Mouse (Mus musculus): ENCODE results near the gene Myom3. TPM values are rescaled to one million over a fixed set of nuclear protein-coding genes. Genes with fewer than 3 reads are reported as not detected.

The Myom3 gene
- total RNA-seq, 2 experiments from 2014 or later, result not detected

DNA sequence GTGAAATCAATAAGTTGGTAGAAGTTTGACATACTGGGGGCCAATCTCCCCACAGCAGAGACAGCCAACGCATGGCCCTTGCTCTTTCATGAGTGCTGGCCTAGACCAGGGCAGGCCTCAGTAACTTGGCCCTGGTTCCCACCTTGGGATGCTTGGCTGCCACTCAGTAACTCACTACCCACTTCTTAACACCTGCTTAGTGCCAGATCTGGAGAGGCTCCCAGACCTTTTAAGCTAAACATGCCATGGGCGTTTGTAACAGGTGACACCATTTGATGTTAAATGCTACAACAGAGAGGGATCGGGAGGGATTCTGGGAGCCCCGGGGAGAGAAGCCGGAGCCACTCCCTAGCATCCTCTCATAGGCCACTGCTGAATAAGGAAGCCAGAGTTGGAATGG lies 33.3 kb downstream of the Myom3 start:
- ATAC-seq (replicated peaks; ENCODE audit: low FRiP score, poor library complexity, severe bottlenecking), result no peak

DNA sequence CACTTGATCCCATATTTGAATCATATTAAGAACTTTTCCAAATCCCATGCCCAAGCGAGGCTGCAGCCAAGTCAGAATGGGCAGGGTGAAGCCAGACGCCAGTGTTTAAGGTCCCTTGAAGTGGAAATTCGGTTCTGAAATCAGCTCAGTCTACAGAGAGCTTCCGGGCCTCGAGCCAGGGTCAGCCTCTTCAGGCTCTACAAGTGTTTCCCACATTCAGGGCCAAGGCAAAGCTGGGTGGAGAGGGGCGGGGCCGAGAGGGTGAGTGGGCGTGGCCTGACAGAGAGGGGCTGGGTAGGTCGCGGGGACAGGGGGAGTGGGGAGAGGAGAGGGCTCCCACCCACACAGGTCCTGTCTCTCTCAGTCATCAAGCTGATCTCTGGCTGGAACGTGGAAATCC lies 38.4 kb downstream of the Myom3 start:
- no peak for ATAC-seq (replicated peaks; ENCODE audit: low FRiP score, poor library complexity, severe bottlenecking)

DNA sequence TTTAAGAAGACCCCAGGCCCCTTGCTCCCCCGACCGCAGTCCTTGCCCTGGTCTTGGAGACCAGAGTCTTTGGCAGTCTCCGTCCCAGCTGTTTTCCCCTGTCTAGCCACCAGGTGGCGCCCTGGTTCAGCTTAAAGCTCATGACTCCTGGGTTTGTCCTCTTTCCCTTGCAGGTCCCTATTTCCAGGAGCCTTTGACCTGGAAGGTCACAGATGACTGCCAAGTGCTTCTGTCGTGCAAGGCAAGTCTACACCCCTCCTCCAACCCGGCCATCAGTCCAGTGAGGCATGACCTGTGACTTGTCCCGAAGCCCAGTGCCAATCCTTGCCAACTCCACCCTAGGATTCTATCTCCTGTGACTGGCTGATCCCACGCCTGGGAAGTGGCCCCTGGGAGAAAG lies 42.0 kb downstream of the Myom3 start:
- ATAC-seq (replicated peaks; ENCODE audit: low FRiP score, poor library complexity, severe bottlenecking), result peak; percentile 79

DNA sequence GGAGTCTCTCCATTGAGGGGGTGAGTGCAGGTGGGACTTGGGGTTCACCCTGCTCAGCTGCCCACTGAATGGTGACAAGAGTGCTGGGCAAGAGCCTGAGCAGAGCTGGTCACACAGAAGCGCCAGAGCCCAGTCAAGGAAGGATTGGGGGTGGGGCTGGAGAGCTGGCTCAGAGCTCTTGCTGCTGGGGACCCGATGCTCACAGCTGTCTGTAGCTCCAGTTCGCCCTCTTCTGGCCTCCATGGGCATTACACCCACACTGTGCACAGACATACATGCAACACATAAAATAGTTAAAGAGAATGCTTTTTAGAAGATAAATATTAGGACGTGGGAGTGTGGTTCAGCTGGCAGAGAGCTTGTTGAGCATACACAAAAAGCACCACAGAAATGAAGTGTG lies 43.8 kb downstream of the Myom3 start:
- peak; percentile 47; the same call in 1 of the 2 replicates for ATAC-seq (replicated peaks; ENCODE audit: low FRiP score, poor library complexity, severe bottlenecking)

DNA sequence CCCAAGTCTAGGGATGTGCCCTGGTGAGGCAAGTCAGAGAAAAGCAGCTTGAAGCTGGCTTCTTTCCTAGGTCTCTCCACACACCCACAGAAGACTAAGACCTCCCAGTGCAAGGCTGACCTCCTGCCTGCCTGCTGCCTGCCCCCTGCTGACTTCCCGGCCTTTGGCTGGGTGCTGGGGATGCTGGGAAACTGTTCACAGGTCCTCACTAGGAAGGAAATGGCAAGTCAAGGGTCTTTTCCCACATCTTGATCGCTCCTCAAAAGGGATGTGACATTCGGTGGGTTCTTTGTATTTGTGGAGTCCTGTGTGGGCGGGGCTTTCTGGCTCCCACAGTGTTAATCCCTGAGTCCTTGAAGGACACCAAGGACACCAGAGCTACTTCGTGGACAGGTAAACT lies 44.7 kb downstream of the Myom3 start:
- no peak for ATAC-seq (replicated peaks; ENCODE audit: low FRiP score, poor library complexity, severe bottlenecking)

DNA sequence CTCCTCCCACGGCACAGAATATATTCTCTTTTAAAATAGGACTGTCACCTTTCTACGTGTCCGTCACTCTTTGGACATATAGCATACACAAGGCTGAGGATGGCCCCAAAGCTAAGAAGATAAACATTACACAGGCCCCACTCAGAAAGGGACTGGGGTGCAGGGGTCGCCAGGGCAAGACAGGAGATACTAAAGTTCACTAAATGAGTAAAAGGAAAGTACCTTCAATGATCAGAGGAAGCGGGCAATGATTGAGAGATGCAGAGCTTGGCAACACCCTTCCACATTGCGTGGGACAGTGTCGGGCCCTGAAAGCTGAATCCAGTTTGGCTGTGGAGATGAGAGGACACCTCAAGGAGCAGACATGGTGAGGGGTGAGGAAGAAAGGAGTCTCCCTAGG lies 55.4 kb downstream of the Myom3 start:
- ATAC-seq (replicated peaks; ENCODE audit: low FRiP score, poor library complexity, severe bottlenecking), result no peak

DNA sequence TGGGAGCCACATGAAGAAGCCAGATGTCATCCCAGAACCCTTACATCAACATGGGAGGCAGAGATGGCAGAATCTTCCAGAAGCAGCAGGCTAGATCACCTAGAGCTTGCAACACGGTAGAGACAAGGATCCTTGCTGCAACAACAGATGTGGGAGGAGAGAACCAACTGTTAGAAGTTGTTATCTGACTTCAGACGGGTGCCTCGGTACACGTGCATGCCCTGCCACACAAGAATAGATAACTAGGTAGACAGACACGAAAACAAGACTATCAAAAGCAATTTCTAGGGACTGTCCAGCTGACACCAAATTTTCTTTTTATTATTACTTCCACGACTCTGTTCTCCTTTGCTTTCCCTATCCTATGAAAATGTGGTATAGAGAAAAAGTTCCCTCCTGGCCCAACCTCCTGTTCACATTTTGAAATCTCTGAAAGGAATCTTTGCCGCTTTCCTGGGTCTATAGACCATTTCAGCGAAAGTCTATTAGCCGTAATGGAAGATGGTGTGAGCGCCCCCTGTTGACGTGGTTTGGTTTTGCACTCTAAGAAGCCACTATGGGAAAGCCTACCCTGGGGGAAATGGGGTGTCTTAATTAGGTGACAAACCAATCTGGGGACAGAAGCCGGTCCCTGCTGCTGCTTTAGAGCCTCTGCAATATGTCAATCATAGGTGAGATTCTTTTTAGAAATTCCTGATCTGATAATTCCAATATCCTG lies 57.5 kb downstream of the Myom3 start:
- peak; percentile 76 for ATAC-seq (replicated peaks; ENCODE audit: low FRiP score, poor library complexity, severe bottlenecking)

DNA sequence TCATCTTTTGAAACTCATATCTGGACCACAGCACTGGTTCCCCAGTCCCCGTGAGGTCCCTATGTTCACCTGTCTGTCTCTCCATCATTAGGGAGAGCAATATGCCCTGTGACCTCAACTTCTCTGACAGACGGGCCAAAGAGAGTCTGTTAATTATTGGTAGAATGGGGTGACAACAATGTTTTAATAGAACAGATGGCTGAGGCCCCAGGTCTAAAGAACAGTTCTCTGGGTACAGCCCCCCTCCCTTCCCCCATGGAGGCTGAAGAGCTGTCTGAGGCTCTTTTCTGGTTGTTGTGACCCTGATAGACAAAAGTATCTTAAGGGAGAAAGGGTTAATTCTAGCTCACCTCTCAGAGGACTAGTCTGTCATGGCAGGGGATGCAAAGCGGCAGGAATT lies 58.9 kb downstream of the Myom3 start:
- ATAC-seq (replicated peaks; ENCODE audit: low FRiP score, poor library complexity, severe bottlenecking), result no peak

DNA sequence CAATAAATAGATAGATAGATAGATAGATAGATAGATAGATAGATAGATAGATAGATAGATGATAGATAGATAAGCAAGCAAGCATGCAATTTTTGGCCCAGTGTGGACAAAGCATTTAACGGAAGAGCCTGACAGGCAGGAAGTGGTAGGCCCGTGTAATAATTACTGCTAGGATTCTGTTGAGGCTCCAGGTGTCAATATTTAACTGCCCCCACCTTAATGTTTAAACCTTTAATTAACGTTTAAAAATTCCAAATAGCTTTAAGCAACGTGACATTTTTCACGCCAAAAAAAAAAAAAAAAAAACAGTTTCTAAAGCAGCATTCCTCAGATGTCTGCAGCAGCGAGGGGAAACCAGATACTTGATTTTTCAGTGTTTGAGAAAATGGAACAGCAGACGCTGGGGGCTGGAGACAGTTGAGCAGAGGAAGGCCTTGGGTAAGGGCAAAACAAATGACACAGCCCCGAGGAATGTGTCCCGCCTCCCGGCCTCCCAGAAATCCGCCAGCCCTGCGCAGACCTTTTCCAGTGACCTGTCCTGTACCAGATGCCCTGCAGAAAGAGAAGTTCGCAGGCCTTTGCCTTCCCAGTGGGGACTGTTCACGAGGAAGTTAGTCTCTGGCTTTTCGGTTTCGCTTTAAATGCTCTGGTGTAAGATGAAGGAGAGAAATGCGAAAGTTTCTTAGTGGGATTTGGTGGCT lies 60.5 kb downstream of the Myom3 start:
- ATAC-seq (replicated peaks; ENCODE audit: low FRiP score, poor library complexity, severe bottlenecking), result no peak

DNA sequence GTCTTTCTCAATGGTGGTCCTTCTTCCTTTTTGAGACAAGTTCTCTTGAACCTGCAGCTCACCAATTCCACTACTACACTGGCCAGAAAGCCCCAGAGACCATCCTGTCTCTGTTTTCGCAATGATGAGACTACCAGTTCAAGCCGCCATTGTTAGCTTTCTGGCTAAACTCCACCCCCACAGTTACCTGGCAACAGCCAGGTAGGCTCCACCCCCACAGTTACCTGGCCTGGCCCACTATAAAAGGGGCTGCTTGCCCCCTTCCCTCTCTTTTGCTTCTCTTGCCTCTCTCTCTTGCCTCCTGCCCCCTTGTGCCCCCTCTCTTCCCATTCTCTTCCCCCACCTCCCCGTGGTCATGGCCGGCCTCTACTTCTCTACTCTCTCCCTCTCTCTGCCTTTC lies 62.3 kb downstream of the Myom3 start:
- no peak for ATAC-seq (replicated peaks; ENCODE audit: low FRiP score, poor library complexity, severe bottlenecking)

DNA sequence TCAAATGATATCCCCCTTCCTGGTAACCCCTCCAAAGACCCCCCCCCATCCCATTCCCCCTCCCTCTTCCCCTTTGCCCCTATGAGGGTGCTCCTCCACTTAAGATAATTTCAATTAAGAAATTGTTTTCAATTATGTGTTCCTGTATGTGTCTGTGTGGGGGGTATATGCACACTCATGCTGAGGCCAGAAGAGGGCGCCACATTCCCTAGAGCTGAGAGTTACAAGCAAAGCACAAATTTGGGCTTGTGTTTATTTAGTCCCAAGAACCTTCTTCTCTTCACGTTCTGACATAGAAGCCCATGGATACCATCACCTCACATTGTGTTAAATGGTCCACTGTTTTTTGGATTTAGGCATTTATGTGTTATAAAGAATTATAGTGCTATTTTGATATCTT lies 63.8 kb downstream of the Myom3 start:
- ATAC-seq (replicated peaks; ENCODE audit: low FRiP score, poor library complexity, severe bottlenecking), result peak; percentile 70

DNA sequence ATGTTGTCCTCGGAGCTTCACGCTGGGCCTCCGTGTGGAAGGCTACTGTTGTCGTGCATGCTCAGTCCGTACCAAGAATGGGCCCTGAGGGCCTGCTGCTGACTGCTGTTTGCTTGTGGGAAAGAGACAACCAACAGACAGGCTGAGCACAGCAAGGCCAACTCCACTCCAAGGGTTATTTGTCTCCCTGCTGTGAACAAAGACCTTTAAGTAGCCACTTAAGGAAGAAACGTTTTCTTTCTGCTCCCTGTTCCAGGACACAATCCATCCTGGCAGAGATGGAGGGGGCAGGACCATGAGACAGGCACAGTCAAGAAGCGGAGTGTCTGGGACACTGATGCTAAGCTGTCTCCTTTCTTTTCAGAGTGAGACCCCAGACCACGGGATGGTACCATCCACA lies 64.7 kb downstream of the Myom3 start:
- ATAC-seq (replicated peaks; ENCODE audit: low FRiP score, poor library complexity, severe bottlenecking), result no peak

DNA sequence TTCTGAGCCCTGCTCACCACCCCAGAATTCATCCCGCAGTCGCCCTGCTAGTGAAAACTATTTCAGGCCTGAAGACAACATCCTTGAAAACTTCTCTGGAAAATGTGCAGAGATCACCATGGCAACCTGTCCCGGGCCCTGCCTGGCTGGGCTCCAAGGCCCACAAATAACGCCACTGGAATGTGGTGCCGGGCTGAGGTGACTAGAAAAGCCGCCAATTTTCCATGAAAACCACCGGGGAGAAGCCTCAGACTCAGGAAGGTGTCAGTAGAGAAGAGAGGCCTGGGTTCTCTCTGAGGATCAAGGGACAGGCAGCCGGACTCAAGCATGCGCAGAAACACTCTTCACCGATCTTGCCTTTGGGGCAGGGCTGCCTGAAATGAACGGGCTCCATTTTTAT lies 69.0 kb downstream of the Myom3 start:
- ATAC-seq (replicated peaks; ENCODE audit: low FRiP score, poor library complexity, severe bottlenecking), result no peak

DNA sequence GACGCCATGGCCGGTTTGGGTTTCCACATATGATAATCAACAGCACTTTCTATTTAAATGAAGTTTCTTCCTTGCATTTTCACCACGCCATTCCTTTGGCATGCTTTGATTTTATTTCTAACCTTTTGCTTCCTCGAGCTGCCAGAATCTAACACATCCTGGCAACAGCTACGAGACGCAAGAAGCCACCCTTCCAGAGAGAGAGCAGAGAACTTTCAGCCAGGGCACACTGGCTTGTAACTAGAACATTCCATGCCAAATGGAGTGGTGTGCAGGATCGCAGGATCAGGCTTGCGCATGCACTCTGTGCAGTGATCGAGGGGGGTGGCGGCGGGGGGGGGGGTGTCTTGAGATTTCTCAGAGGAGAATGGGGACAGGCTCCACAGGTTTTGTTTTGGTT lies 72.6 kb downstream of the Myom3 start:
- no peak for ATAC-seq (replicated peaks; ENCODE audit: low FRiP score, poor library complexity, severe bottlenecking)

DNA sequence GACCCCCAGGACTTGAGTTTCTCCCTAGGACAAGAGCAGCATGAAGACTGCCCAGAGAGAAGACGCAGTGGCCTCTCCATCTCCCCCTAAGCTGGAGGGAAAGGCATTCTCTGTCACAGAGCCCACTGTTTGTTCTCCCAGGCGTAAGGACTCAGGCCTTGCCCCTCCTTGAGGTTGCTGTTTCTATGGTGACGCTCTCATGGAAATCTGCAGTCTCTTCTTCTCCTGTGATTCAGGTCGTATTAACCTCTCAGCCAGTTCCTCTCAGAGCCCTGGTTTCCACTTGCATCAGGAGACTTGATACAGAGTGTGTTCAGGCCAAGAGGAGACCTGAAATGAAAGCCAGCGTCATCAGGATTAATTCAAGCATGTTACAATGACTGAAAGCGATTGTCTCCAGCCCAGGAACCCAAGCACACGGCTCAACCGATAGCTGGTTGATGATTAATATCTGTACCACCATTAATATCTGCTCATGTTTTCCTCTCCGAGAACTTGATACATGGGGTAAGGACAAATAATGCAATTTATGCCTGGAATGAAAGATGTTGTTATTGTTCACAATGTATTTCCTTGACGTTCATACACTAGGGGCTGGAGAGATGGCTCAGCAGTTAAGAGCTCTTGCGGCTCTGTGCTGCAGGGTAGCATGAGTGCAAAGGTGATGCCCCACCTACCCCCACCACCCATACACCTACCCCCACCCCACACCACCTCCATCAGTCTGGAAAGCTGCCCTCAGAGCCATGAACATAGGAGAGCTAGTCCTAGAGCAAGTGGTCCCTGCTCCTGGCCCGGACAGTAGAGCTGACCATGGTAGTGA lies 74.0 kb downstream of the Myom3 start:
- ATAC-seq (replicated peaks; ENCODE audit: low FRiP score, poor library complexity, severe bottlenecking), result no peak

DNA sequence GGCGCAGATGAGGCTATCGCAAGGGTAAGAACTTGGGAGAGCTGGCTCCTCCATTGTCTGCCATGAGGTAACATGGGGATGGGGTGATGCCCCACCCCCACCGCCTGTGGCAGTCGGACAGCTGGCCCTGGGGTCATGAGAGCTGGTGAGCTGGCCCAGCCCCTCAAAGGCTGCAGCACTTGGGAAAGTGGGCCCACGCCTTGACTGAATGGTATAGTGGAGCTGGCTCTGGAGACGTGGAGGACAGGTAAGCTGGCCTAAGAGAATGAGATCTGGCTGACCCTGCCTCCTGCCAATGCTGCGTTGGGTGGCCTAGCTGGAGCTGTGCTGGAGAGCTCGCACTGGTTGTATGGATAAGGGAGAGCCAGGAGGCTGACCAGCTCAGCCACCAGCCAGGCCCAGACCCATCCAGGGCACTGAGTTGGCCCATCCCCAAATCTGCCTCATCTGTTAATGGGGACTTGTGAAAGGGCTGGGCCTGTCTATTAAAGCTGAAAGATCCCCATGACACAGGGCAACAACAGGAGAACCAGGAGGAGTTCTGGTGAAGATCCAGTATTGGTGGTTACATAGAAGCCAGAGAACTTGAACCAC lies 74.7 kb downstream of the Myom3 start:
- ATAC-seq (replicated peaks; ENCODE audit: low FRiP score, poor library complexity, severe bottlenecking), result peak; percentile 46; the same call in 1 of the 2 replicates

DNA sequence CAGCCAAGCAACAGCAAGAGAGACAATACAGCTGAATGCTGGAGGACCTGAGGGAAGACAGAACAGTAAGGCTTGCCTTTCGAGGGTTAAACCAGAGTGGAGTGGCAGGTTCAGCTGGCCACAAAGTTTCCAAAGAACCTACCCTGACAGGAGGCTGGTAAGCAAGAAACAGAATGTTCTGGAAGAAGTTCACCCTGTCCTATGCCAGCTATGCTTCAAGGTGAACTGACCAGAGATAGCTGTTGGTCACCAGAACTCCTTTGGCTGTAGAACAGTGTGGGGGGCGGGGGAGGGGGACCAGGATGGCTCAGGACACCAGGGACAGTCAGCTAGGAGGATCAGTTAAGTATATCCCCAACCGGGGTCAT lies 79.4 kb downstream of the Myom3 start:
- ATAC-seq (replicated peaks; ENCODE audit: low FRiP score, poor library complexity, severe bottlenecking), result no peak

DNA sequence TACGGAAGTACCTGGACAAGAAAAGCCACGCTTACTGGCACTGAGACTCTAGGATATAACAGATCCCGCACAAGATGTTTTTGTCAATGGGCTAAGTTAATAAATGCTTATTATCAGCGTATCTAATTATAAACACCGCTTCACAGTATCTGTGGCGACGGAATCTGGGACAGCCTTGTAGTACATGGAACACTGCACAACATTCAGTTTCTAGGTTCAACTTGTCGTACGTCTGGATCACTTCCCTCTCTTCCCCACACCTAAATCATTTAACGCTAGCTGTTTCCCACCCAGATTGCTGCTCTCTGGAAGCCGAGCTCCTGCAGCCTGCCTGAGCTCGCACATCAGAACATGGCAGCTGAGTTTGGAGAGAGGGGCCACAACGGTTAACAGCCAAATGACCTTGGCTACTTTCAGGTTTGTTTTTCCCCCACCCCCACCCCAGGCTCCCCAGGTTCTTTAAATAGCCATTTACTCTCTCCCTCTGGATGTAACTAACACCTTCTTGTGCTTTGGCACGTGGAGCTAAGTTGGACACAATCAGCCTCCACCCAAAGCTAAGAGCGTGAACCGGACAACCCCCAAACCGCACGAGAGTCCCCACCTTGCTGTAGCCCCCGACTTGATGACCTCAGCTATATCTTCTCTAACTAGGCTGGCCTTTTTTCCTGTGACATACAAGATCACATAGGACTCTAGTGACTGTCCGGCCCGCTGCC lies 79.9 kb downstream of the Myom3 start:
- no peak for ATAC-seq (replicated peaks; ENCODE audit: low FRiP score, poor library complexity, severe bottlenecking)

DNA sequence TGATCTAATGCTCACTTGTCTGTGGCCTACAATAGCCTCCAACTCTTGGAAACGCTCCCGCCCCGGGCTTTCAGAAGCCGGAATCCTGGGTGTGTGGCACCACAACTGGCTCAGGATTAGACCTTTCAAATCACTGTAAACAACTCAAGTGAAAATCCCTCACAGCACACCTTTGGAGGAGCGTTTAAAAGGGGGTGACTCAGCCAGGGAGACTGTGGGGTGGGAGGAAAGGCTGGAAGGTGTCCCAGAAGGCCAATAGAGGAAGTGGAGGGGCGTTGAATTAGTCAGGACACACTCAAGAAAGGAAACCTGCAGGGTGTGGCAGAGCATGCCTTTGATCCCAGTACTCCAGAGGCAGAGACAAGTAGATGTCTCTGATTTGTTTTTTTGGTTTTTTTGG lies 84.9 kb downstream of the Myom3 start:
- ATAC-seq (replicated peaks; ENCODE audit: low FRiP score, poor library complexity, severe bottlenecking), result no peak

DNA sequence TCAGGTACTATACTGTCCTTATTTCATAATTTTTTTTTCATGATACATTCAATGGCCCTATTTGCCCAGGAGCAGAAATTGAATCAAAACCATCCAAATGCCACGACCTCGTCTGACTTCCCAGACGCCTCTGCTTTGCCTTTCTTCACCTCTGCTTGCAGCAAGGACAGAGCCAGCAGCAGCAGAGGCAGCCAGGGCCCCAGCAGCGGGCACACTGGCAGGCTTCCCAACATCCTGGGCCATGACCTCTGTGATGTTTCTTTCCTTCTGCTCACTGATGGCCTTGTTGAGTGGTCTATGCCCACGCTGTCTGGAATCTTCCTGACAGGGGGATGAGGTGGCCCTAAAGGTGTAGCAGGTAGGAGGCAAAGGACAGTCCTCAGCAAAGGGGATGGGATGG lies 88.1 kb downstream of the Myom3 start:
- no peak for ATAC-seq (replicated peaks; ENCODE audit: low FRiP score, poor library complexity, severe bottlenecking)

Data from erythroid progenitor cell, adult 5-6 weeks (primary cell).